Mouse (Mus musculus) heart, adult 18-20 months (tissue): Measurements from ENCODE around the gene Clspn. TPM values are rescaled to one million over a fixed set of nuclear protein-coding genes. Genes with fewer than 3 reads are reported as not detected.

ENCODE experiments used
- DNase-seq, 2 experiments: peaks; one replicate each; pipeline ENCODE4 v3.0.0; 2021 to 2022; ENCODE audit warnings: mixed read lengths in 1 of 2
- microRNA-seq, 2 experiments: library from miRNA; unstranded; fragments of <30 nt; microRNA quantifications; one replicate each; pipeline ENCODE4 v1.2.0; 2022
- total RNA-seq, 2 experiments: library from RNA; stranded (reverse); gene quantifications; 2 replicates each; pipeline ENCODE4 v1.2.3; 2021

Clspn gene
- total RNA-seq, 2 experiments from 2014 or later = 0.20 to 0.41 TPM

GRCm38 (mm10) chr4:126637446-126637845, 80.7 kb downstream of the Clspn start:
- no peak for DNase-seq

GRCm38 (mm10) chr4:126639339-126639738, 82.6 kb downstream of the Clspn start:
- DNase-seq = no peak

- no peak for DNase-seq
Measured at GRCm38 (mm10) chr4:126641901-126642300, 85.2 kb downstream of the Clspn start.

Small RNA genes within 50 kb of the gene (microRNA-seq; reads per million reads assigned to microRNA genes)
- 0 to 0.27 reads per million in 2 experiments for gene Mir7119

Other genes with a start within 250 kb of the Clspn start
- gene Adprhl2, start 235.2 kb upstream of the Clspn start, total RNA-seq = 10 to 100 TPM; 10.4 to 12.4 TPM
- gene Tekt2, start 231.2 kb upstream of the Clspn start, total RNA-seq = under 1 TPM; 0.32 to 0.44 TPM
- gene Ago3, start 127.4 kb upstream of the Clspn start, total RNA-seq = 10 to 100 TPM; 12.5 to 14.4 TPM
- gene Ago1, start 88.4 kb upstream of the Clspn start, total RNA-seq = 10 to 100 TPM; 10.4 to 12.0 TPM
- 10 to 100 TPM; 10.2 to 11.5 TPM for gene Ago4, start 23.5 kb upstream of the Clspn start, total RNA-seq
- 10 to 100 TPM; 13.8 to 13.9 TPM for gene 5730409E04Rik, start 52.9 kb downstream of the Clspn start, total RNA-seq
- 100 to 1,000 TPM; 123 to 131 TPM for gene Psmb2, start 120.7 kb downstream of the Clspn start, total RNA-seq
- gene Tfap2e, start 179.3 kb downstream of the Clspn start, total RNA-seq = not detected
- 10 to 100 TPM; 15.8 to 17.1 TPM for gene Ncdn, start 196.5 kb downstream of the Clspn start, total RNA-seq
- 10 to 100 TPM; 30.9 to 32.1 TPM for gene AU040320, start 196.6 kb downstream of the Clspn start, total RNA-seq